Mouse (Mus musculus) urinary bladder, adult 2 months (tissue): ENCODE data around the gene Tmem161b. TPM values are rescaled to one million over a fixed set of nuclear protein-coding genes. Genes with fewer than 3 reads are reported as not detected.
"Not testable (repeated sequence)": the region's sequence is repeated elsewhere in the genome, so short reads cannot be mapped to it uniquely, and the experiment has no call there.

Experiments
- DNase-seq: peaks from one replicate; pipeline ENCODE4 v3.0.0; 2022; ENCODE audit warnings: low spot score
- polyA plus RNA-seq: library from polyadenylated mRNA; depleted of rRNA; stranded (reverse); fragments of >200 nt; gene quantifications from 2 replicates; pipeline ENCODE4 v1.2.3, GENCODE M21; 2012; rRNA removed

The Tmem161b gene
- 11.0 and 14.1 TPM in 2 replicates for polyA plus RNA-seq

DNA sequence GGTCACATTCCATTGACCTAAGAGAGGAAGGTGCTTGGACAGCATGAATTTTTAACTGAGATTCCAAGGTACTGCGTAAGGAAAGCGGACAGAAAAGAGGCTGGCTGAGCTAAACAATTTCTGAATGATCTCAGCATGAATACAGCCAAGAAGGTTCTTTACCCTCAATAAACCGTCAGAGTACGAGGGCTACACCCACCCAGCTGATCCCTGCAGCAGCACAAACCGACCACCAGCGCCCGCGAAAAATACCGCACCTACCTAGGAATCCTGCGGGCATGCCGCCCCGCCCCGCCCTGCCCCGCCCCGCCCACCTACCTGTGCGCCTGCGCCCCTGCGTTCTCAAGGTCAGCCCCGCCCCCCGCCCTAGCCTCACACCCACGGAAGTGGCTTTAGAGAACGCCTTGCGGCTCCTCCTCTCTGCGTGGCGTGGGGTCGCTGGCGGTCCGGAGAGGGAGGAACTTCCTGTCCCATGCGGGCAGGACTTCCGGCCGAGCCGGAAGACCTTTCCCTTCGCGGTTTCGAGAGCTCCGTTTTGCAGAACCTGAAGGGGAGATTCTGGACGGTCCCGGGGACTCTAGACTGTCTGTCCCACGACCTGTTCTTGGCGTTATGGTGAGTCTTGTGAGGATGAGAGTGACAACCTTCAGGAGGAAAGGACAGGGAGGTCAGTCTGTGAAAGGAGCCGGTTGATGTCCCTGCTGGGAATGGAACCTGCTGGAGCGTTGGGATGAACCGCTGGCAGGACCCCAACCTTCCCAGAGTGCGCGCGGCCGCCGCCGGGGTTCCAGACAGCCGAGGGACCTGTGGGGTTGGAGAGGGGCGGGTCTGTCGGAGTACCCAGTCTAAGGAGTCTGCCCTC, at the start of gene Tmem161b:
Gene Tmem161b, plus strand, starts transcription at position 477 of the 862 bp plus-strand sequence.
- DNase-seq: peak; percentile 75

DNA sequence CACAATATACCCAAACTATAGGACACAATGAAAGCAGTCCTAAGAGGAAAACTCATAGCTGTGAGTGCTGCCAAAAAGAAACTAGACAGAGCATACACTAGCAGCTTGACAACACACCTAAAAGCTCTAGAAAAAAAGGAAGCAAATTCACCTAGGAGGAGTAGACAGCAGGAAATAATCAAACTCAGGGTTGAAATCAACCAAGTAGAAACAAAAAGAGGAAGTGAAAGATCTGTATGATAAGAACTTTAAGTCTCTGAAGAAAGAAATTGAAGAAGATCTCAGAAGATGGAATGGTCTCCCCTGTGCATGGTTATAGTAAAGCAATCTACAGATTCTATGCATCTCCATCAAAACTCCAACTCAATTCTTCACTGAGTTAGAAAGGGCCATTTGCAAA, 36.3 kb upstream of the Tmem161b start:
- not testable (repeated sequence) for DNase-seq

DNA sequence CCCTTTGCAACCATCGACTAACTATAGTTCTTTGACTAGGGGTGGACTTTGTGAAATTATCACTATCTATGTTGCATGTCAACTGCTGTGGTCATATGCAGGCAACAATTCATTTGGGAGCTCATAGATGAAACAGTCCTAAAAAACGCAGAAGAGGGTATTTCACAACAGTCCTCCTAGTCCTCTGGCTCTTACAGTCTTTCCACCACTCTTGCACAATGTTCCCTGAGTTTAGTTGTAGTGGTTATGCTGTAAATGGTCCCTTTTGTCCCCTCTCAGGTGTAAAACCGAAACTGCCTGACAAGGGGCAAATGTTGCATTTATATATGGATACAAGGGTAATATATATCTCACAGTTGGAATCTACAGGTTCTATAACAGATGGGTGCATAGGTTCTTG, 29.4 kb upstream of the Tmem161b start:
- no peak for DNase-seq

GRCm38 (mm10) chr13:84222682-84222992, 541 bp downstream of the Tmem161b start:
- no peak for DNase-seq

DNA sequence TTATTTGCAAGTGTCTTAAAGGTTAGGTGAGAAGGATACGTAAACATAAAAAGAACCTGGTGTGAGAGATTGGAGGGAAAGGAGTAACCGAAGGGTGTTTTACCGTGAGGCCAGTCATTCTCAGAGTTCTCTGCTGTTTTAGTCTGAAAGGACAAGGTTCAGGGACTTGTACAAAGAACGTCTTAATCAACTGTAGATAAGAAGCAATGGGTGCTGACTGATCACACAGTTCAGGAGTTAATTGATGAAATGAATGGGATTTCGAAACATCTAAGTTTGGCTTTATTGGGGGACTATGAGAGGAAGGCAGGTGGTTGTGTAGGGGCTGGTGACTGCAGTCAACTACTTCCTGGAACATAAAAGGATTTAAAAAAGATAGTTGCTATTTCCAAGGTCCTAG, 922 bp downstream of the Tmem161b start:
- DNase-seq: no peak

GRCm38 (mm10) chr13:84234019-84234418, 11.9 kb downstream of the Tmem161b start:
- DNase-seq: no peak

GRCm38 (mm10) chr13:84236768-84237167, 14.7 kb downstream of the Tmem161b start:
- DNase-seq: no peak

DNA sequence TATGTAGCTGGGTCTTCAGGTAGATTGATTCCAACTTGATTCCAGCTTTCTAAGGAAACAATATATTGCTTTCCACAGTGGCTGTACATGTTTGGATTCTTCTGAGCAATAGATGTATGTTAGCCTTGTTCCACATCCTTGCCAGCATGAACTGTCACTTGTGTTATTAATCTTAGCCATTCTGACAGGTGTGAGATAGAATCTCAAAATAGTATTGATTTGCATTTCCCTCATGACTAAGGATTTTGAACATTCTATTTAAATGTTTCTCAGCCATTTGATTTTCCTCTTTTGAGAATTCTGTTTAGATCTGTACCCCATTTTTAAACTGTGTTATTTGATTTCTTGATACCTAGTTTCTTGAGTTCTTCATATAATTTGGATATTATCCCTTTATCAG, 16.1 kb downstream of the Tmem161b start:
- DNase-seq: no peak

DNA sequence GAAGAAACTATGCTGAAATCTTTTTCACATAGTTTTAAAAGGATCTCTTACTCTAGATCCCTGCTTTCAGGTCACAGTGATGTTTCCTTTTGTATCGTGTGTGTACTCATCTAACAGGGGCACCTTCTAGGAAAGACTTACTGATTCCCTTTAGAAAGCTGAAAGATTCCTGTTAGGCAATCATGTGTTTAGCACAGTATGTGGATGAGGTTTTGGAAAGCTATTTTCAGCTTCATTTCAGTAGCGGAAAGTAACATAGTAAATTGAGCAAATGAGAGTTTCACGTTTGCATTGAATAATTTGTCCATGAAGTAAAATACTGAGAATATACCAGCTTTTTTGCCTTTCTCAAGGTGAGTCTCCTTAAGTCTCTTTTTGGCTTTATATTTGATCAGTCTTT, 26.0 kb downstream of the Tmem161b start:
- no peak for DNase-seq

DNA sequence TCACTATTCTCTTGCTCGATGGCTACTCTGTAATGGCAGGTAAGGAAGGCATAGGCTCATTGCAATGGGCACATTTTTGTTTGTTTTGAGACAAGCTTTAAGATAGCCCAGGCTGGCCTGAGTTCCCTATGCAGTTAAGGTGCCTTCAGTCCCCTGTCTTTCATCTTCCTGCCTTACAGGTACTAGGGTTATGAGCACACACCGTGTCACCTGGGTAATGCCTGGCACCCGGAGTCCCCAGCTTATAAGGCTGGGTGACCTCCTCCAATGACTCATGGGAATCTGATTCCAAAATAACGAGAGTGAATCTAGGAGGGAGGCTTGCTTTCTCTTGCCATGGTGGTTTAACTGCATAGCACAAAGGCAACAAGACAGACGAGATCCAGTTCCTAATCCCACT, 29.2 kb downstream of the Tmem161b start:
- DNase-seq: no peak

GRCm38 (mm10) chr13:84255047-84255446, 33.0 kb downstream of the Tmem161b start:
- no peak for DNase-seq

DNA sequence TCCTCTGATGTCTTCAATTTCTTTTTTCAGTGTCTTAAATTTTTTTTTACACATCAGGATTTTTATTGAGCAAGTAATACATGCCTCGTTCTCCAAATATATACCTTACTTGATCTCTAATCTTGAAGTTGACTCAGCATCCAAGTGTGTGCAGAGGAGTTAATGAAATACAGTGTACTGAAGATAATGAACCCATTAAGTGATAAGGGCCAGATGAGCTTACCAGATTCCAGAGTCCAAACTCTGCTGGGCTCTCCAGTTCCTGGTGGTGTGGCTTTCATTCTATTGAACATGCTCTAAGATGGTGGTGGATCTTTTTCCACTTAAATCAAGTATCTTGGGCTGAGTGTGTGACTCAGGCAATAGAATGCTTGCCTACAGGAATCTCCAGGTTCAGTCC, 42.3 kb downstream of the Tmem161b start:
- not testable (repeated sequence) for DNase-seq

DNA sequence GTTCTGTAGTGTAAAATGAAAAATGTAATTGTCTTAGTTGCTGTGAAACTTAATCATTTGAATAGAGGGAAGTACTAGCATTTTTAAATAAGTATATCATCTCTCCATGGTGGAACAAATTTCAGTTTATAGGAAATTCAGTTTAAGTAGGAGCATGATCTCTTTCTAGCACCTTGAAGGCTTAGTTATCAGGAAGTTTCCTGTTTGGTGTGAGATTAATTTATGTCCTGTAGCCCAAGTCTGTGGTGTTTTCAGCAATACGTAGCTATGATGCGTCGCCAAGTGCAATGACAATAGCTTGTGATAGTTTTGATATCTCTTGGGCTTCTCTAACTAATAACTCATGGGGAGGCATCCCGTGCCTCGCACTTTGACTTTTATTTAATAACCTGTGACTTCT, 54.1 kb downstream of the Tmem161b start:
- DNase-seq: no peak

GRCm38 (mm10) chr13:84280352-84280751, 58.3 kb downstream of the Tmem161b start:
- DNase-seq: no peak

DNA sequence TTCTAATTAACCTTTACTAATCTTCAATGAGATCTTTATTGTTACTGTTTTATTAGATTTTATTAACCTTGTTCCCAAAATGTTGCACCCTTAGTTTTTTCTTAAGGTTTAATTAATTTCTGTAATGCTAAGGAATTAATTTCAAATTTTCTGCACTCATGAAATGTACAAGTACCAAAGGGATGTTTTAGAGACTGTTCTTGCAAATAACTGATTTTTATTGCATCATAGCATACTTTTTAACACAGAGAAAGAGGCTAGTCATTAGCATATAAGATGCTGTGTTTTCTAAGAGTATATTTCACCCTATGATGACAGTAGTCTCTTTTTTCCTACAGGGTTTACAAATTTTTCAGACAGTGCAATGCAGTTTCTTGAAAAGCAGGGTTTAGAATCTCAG, 60.9 kb downstream of the Tmem161b start:
- DNase-seq: no peak

- DNase-seq: no peak
Observed at GRCm38 (mm10) chr13:84284764-84285558, 62.9 kb downstream of the Tmem161b start.

DNA sequence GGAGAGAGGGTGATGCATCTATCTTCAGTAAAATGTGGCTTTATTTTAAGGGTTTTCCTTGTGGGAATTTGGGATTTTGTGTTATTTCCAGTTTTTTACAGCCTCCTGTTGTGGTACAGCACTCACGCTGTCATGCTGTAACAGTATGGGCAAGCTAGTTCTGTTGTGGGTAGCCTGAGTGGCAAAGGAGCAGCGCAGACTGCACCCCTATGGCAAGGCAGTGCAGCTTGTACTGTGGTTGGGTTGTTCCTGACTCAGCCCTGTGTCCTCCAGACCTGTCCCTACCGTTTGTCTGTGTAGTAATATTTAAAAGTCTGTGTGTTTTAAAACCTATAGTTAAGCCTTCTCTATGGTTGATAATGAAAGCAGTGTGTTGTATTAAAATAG, 63.5 kb downstream of the Tmem161b start:
- DNase-seq: no peak

- no peak for DNase-seq
Observed at GRCm38 (mm10) chr13:84299445-84300053, 77.5 kb downstream of the Tmem161b start.

DNA sequence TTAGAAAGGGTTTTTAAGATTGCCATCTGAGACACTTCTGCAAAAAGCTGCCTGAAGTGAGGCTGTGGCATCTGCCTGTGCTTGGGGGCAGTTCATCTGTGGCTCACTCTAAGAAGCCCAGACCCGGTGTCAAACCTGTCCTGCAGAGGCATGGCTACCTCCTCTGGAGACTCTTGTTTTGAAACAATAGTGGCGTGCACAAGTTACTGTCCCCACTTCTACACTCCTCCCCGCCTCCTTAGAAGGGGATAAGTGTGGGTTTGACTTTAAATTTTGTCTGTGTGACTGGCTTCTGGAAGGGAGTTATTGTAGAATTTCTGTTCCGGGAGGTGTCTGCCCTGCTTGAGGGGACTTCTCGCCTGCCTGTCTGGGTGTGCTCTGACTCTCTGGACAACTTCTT, 121.2 kb downstream of the Tmem161b start:
- no peak for DNase-seq

DNA sequence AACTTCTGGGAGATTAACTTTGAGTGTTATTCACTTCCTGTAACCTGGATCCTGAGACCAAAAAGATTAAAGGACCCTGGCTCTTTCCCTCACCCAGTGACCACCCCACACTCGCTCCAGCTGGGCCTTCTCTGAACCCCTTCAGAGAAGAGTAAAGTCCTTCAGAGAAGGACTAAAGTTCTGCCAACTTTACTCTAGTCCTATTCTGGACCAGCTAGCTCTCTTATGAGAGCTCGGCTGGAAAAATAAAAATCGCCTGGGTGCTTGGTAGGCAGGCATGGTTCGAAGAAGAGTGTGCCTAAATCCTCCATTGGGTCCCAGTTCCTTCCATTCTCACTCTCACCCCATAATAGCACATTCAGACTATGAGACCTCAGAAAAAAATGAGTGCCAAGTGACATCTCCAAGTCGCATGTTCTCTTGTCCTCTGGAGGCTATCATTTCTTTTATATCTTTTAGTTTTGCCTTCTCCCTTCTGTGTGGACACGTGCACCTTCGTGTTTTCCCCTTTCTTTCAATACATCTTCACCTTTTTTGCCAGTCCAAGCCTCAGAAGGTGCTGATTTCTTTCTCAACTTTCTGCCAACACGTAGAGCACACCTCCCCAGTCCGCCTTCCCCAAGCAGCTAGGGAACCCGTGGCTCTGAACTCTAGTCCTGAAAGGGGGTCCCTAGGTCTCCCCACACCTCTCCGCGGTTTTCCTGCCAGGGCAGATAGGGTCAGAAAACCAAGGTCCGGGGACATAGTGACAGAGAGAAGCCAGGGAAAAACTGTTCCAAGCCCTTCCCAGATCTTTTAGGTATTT, 121.8 kb downstream of the Tmem161b start:
- no peak for DNase-seq

GRCm38 (mm10) chr13:84344711-84345110, 122.6 kb downstream of the Tmem161b start:
- no peak for DNase-seq

DNA sequence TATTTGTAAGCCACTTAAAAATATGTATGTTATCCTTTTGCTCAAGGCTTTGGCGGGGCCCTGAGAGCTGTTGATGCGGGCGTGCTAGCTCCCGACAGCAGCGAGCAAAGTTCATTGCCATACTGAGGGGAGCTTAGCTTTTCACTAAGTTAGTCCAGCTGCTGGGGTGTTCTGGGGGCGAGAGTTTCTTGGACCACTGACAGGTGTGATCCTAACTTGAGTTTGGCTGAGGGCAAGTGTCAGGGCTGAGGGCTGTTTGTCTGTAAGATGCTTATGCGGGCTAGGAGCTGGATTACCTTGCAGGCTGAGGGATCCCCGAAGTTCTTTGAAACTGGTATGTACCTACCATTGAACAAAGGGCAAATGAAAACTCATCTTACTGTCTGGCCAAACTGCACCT, 123.0 kb downstream of the Tmem161b start:
- no peak for DNase-seq
